Mouse (Mus musculus): ENCODE results near the gene Nf2.

The Nf2 gene

GRCm38 (mm10) chr11:4789691-4790090 is 59.6 kb downstream of the Nf2 start:
- no peak for DNase-seq

- DNase-seq: no peak
Measured at GRCm38 (mm10) chr11:4784629-4785142, 64.7 kb downstream of the Nf2 start.

GRCm38 (mm10) chr11:4783116-4783515 is 66.2 kb downstream of the Nf2 start:
- DNase-seq: no peak

DNA sequence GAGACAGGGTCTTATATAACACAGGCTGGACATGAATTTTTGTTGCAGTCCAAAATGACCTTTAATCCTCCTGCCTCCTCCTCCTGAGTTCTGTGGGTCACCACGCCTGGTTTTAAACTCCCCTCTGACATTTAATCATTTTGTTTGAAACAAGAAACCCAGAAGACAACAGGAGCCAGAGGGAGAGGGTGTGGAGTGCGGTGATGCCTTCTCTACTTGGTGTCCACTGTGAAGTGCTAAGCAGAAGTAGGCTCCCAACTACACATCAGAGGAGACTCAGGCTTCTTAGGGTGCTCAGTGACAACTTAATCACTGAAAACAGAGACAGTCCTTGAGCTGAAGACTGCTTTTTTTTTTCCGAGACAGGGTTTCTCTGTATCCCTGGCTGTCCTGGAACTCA is 68.4 kb downstream of the Nf2 start:
- no peak for DNase-seq

DNA sequence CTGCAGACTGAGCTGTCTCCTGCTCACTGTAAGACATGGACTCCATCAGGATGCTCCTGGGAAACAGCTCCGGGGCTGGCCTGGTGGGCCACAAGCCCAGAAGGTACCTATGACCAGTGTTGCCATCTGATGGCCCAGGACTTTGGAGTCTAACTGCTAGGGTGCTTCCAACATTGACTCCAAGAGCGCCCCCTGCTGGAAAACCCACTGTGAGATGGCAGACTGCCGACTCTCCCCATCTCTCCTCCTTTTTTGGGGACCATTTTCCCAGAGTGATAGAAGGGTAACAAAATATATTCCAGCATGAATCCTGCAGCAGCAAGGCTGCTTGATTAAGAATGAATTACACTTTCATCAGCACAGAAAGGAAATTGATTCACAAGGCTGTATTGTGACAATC is 76.4 kb downstream of the Nf2 start:
- DNase-seq: no peak

DNA sequence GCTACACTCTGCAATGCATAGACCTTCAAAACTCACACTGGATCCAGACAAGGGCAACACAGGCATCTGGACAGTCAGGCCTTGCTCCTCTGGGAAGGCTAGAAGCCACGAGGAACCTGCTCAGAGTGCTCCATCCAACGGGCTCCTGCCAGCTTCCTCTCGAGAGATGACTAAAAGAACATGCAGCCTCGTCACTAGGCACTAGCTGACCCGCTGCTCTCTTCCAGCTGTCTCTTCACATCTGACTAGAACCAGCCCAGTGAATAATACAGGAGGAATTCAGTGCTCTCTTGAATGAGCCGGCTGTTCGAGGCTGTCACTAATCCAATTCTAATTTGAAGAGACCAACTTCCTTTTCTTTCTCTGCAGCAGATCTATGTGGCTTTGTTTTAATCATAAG is 77.6 kb downstream of the Nf2 start:
- DNase-seq: no peak

- DNase-seq: no peak
Measured at GRCm38 (mm10) chr11:4769881-4770280, 79.5 kb downstream of the Nf2 start.

DNA sequence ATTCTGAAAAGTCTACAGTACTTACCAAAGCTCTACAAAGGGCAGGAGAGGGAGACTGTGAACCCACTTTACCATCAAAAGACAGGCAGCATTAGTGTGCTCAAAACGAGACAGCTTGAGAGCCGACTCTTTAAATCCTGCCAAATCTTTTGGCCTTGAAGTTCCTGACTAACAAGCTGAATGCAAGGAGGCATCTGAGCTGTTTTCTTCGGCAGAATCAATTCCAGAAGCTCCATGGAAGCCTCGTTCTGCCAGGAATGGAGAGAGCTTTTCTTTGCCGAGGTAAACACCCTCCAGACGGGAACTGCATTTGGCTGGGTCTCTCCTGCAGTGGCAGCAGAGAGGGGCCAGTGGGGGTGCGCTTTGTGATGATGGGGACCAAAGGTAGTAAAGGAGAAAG is 80.0 kb downstream of the Nf2 start:
- DNase-seq: no peak

- no peak for DNase-seq
Measured at GRCm38 (mm10) chr11:4768399-4768798, 80.9 kb downstream of the Nf2 start.

- DNase-seq: no peak
Measured at GRCm38 (mm10) chr11:4764476-4764875, 84.9 kb downstream of the Nf2 start.

- no peak for DNase-seq
Measured at GRCm38 (mm10) chr11:4763631-4764030, 85.7 kb downstream of the Nf2 start.

GRCm38 (mm10) chr11:4762511-4762910 is 86.8 kb downstream of the Nf2 start:
- no peak for DNase-seq

DNA sequence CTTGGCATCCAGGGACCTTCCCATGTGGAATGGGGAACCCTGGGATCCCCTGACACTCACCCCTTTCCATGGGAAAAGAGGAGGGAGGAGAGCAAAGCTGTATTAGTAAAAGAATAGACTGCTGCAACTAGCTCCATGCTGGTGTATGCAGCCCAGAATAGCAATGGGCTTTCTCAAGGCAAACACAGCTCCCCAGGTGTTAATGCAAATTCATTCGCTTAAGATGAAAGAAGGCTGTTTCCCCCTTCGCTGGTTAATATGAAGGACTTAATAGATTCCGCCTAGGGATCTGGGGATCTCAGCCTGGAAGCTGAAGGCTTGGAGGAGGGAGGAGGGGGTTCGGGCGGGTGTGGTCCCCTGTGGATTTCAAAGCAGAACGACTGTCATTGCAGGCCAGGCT is 87.3 kb downstream of the Nf2 start:
- no peak for DNase-seq

- no peak for DNase-seq
Measured at GRCm38 (mm10) chr11:4760438-4760837, 88.9 kb downstream of the Nf2 start.

DNA sequence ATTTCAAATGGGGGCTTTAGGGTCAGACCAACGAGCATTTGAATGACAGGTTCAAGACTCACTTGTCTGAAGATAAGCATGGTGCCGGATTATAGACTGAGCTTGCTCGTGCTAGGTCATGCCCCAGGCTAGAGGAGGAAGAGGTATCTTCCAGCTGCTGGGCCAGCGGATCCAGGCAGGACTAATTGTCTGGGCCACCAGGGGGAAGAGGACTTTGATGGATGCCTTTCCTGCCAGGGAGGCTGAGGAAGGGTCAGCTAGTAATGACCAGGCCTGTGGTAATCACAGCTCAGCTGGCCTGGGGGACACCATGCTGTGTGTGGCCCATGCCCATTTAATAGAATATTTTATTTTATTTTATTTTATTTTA is 91.6 kb downstream of the Nf2 start:
- DNase-seq: no peak

- DNase-seq: no peak
Measured at GRCm38 (mm10) chr11:4756984-4757788, 92.2 kb downstream of the Nf2 start.

DNA sequence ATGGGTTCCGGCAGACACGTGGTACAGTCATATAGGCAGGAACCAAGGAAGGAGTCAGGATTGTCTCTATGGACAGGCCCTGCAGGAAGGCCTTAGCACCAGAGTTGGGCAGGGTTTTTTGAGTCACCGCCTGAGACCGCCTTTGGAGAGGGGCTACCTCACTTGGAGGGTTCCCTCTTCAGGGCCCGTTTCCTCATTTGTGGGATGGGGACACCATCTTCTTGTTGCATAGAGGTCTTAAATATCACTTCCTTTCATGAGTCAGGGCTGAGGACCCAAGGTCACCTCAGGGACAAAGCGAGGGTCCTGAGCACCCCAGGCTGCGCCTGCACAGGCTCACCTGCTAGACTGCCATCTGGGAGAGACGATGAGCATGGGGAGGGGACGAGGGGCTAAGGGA is 92.9 kb downstream of the Nf2 start:
- no peak for DNase-seq

DNA sequence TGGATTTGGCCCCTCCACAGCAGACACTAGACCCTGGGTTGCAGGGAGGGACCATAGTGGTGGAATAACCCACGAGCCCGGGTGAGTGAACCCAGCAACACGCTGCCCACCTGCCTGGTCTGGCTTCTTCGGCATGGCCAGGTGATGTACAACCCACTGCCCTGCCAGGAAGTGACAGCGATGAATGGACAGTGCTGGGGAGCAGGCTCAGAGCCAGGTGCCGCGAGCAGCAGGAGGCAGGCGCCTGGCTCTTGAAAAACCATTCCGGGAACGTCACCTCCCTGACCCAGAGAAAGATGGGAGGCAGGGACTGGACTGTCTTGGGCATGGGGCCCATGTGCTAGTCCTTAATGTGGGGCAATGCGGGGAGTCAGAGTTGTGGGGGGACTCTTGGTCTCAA is 94.5 kb downstream of the Nf2 start:
- DNase-seq: no peak

DNA sequence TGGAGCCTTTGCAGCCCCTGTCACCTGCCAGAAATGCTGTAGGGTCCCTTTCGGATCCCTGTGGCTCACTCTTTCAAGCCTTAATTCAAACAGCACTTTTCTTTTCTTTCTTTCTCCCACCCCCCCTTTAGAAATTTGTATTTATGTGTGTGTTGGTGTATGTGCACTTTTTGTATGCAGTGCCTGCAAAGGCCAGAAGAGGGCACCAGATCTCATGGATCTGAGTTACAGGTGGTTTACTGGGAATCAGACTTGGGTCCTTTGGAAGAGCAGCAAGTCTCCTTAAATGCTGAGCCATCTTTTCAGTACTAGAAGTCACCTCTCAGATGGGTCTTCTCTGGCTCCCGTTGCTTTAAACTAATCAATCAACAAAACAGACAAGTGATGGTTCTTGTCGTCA is 95.3 kb downstream of the Nf2 start:
- no peak for DNase-seq

GRCm38 (mm10) chr11:4752836-4753235 is 96.5 kb downstream of the Nf2 start:
- no peak for DNase-seq

GRCm38 (mm10) chr11:4750263-4750662 is 99.1 kb downstream of the Nf2 start:
- DNase-seq: no peak

GRCm38 (mm10) chr11:4747285-4747684 is 102.1 kb downstream of the Nf2 start:
- no peak for DNase-seq

DNA sequence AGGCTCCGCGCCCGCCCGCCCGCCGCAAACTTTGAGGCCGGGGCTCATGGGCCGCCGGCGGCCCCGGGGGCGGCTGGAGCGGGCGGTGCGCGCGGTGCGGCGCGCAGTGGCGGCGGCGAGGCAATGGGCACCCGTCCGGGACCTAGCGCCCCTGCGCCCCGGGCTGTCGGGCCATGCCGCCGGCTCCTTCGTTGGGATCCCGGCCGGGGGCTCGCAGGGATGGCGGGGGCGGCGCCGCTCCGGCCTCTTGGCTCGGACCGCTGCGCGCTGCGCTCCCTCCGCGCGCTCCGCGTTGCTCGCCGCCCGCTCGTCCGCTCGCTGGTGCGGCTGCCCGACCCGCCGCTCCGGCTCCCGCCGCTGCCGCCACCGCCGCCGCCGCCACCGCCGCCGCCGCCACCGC is 102.6 kb downstream of the Nf2 start, which contains the start of gene Cabp7:
TSS of gene Cabp7 (minus strand) at position 46 of the 400 bp plus-strand sequence.
- no peak for DNase-seq

DNA sequence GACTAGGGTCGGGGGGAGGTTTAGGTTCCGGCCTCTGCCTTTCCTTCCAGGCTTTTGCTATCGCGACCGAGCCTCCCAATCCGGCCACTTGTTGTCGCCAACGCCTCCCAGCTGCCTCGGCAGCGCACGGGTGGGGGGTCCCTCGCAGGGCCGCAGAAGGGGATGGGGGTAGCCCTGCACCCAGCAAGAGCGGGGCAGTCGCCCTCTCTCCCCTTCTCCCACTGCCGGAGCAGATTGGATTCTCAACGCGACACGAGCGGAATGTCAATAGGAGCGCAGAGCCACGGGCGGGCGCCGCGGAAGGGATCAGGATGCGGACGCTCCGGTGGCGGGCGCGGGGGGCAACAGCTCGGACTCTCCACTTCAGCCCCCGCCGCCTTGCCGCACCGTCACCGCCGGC is 103.4 kb downstream of the Nf2 start:
- DNase-seq: no peak

GRCm38 (mm10) chr11:4744691-4745090 is 104.6 kb downstream of the Nf2 start:
- DNase-seq: no peak
